27 mouse cellular contexts compared by ENCODE assay signal in the genomic region with DNA sequence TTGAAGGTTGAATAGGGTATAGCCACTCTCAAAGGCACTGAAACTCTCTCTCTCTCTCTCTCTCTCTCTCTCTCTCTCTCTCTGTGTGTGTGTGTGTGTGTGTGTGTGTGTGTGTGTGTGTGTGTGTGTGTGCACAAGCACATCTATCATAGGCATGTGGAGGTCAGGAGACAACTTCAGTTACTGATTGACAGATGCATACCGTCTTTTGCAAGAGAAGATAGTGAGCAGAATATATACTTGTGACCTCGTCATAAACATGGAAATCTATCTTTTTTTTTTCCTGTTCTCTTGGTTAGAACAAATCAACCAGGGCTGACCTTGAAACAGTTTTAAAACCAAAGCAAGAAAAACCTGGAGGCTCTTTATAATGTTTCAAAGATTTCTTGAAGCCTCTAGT. TPM values are rescaled to one million over a fixed set of nuclear protein-coding genes. Genes with fewer than 3 reads are reported as not detected.
A peak's percentile ranks its signal among the peaks of the same experiment; 100 is the strongest.
DNase-seq lines count a peak whose midpoint lies in the region; ATAC-seq and TF ChIP-seq lines count a peak whose summit lies in the region.
"Had no signal": no experiment of that assay in that cellular context is flagged by ENCODE, and none has a peak within 500 bp of the region (broad histone marks: within the 10 kb centered on the region; RNA-seq: fewer than 3 reads in every experiment).

No protein-coding gene starts in this region.

- no peak overlapping the region for H3K4me2 ChIP-seq in intestine, embryonic 15.5 days (replicated peaks)
- H3K4me2 ChIP-seq in intestine, embryonic 16.5 days (ENCODE audit: low read depth, low read length), result no peak overlapping the region
- H3K4me2 ChIP-seq in intestine, postnatal 0 days (replicated peaks; ENCODE audit: low read depth), result no peak overlapping the region
- no peak overlapping the region for H3K4me2 ChIP-seq in kidney, embryonic 14.5 days (replicated peaks; ENCODE audit: low read depth, low read length)

- H3K27me3 ChIP-seq in intestine, embryonic 15.5 days (replicated peaks), result no peaks in the 10 kb centered on the region
- H3K27me3 ChIP-seq in intestine, embryonic 16.5 days (replicated peaks; ENCODE audit: control insufficient read depth, insufficient read depth, low read length), result no peaks in the 10 kb centered on the region
- H3K27me3 ChIP-seq in intestine, postnatal 0 days (replicated peaks; ENCODE audit: control insufficient read depth, insufficient read depth, low read length), result no peaks in the 10 kb centered on the region
- no peaks in the 10 kb centered on the region for H3K27me3 ChIP-seq in kidney, embryonic 14.5 days (ENCODE audit: control insufficient read depth, insufficient read depth, low read length)
- H3K27me3 ChIP-seq: CH12.LX had no signal

- H3K9ac ChIP-seq in intestine, embryonic 15.5 days, result no peak overlapping the region
- no peak overlapping the region for H3K9ac ChIP-seq in intestine, embryonic 16.5 days (ENCODE audit: low read depth, low read length)
- no peak overlapping the region for H3K9ac ChIP-seq in intestine, postnatal 0 days (ENCODE audit: low read depth, low read length)
- H3K9ac ChIP-seq in kidney, embryonic 14.5 days (ENCODE audit: low read depth, low read length), result no peak overlapping the region

- no peaks in the 10 kb centered on the region for H3K9me3 ChIP-seq in intestine, embryonic 15.5 days
- no peaks in the 10 kb centered on the region for H3K9me3 ChIP-seq in intestine, embryonic 16.5 days (ENCODE audit: control insufficient read depth, low read length)
- no peaks in the 10 kb centered on the region for H3K9me3 ChIP-seq in intestine, postnatal 0 days (ENCODE audit: control insufficient read depth)
- H3K9me3 ChIP-seq in kidney, embryonic 14.5 days (ENCODE audit: control insufficient read depth, low read length), result no peaks in the 10 kb centered on the region

- intact Hi-C loops in heart, postnatal 10 days (cut with DNase I), result no loop called here

- H3K36me3 ChIP-seq in intestine, embryonic 15.5 days, result no peaks in the 10 kb centered on the region
- H3K36me3 ChIP-seq in intestine, embryonic 16.5 days (ENCODE audit: control insufficient read depth, insufficient read depth, low read length), result no peaks in the 10 kb centered on the region
- H3K36me3 ChIP-seq in intestine, postnatal 0 days (ENCODE audit: control insufficient read depth, insufficient read depth), result no peaks in the 10 kb centered on the region
- H3K36me3 ChIP-seq in kidney, embryonic 14.5 days (ENCODE audit: control insufficient read depth, insufficient read depth, low read length), result no peaks in the 10 kb centered on the region
- H3K36me3 ChIP-seq: G1E had no signal

- 55% methylated on average over 2 of the region's 2 CpGs for WGBS in intestine, embryonic 15.5 days
- WGBS in intestine, embryonic 16.5 days, result 39% methylated on average over 2 of the region's 2 CpGs
- WGBS in intestine, postnatal 0 days, result 34% methylated on average over 2 of the region's 2 CpGs
- WGBS in kidney, embryonic 14.5 days, result 79% methylated on average over 2 of the region's 2 CpGs

- H3K27ac ChIP-seq in intestine, embryonic 15.5 days, result no peak overlapping the region
- no peak overlapping the region for H3K27ac ChIP-seq in intestine, embryonic 16.5 days (ENCODE audit: low read length)
- H3K27ac ChIP-seq in intestine, postnatal 0 days (ENCODE audit: low read depth, low read length), result no peak overlapping the region
- no peak overlapping the region for H3K27ac ChIP-seq in kidney, embryonic 14.5 days (ENCODE audit: low read depth, low read length)

- no peak for DNase-seq in adrenal gland, adult 18-20 months (ENCODE audit: low spot score in 2 of 2)
- no peak for DNase-seq in heart, postnatal 10 days
- DNase-seq: adrenal gland, adult 2 months; adrenal gland, adult 8-10 months; adrenal gland, postnatal 10 days; adrenal gland, postnatal 14 days; adrenal gland, postnatal 25 days; adrenal gland, postnatal 36 days; B cell, adult 2 months; cerebellum, adult 11 months; cerebellum, adult 11-12 months; cerebellum, adult 18-20 months; cerebellum, adult 2 months had no signal

- no peak overlapping the region for H3K4me3 ChIP-seq in intestine, embryonic 15.5 days (replicated peaks)
- no peak overlapping the region for H3K4me3 ChIP-seq in intestine, embryonic 16.5 days (ENCODE audit: low read length)
- no peak overlapping the region for H3K4me3 ChIP-seq in intestine, postnatal 0 days (ENCODE audit: low read depth, low read length)
- no peak overlapping the region for H3K4me3 ChIP-seq in kidney, embryonic 14.5 days (ENCODE audit: low read length)

- peak; percentile 80 for ATAC-seq in intestine, embryonic 15.5 days
- peak; percentile 89 for ATAC-seq in intestine, embryonic 16.5 days
- peak; percentile 88 for ATAC-seq in intestine, postnatal 0 days
- ATAC-seq in kidney, embryonic 14.5 days (ENCODE audit: low FRiP score, low TSS enrichment), result no peak
- ATAC-seq: activated CD4-positive, CD25-positive, alpha-beta regulatory T cell, adult 4 months; CD4-positive, CD25-positive, alpha-beta regulatory T cell, adult 4 months; Patski had no signal

- no peaks in the 10 kb centered on the region for H3K4me1 ChIP-seq in intestine, embryonic 15.5 days (replicated peaks)
- 0 out of 2 replicates have a peak, but pooled peaks cover 2% of the 10 kb centered on the region for H3K4me1 ChIP-seq in intestine, embryonic 16.5 days (ENCODE audit: control insufficient read depth, insufficient read depth, low read length)
- no peaks in the 10 kb centered on the region for H3K4me1 ChIP-seq in intestine, postnatal 0 days (replicated peaks; ENCODE audit: control insufficient read depth, insufficient read depth, low read length)
- no peaks in the 10 kb centered on the region for H3K4me1 ChIP-seq in kidney, embryonic 14.5 days (ENCODE audit: control insufficient read depth, insufficient read depth, low read length)

- TF ChIP-seq CTCF in intestine, postnatal 0 days (IDR thresholded peaks at IDR 0.05; ENCODE audit: low read depth), result no peak

RNA-seq across cellular contexts. Expression of a gene that starts 6.3 kb away (rescaled TPM):
- polyA plus RNA-seq in intestine, embryonic 15.5 days (2015; fragmentation: Nextera tagmentation; extraction: Ambion mirVana), result 1.7 and 2.6 TPM in 2 replicates
- polyA plus RNA-seq in intestine, embryonic 16.5 days (2015; fragmentation: Nextera tagmentation; extraction: Ambion mirVana), result 3.2 and 5.4 TPM in 2 replicates
- polyA plus RNA-seq in intestine, postnatal 0 days (2015; fragmentation: Nextera tagmentation; extraction: Ambion mirVana), result 5.8 and 7.8 TPM in 2 replicates
- total RNA-seq in adrenal gland, adult 18-20 months (2021), result not detected
- polyA plus RNA-seq in kidney, embryonic 14.5 days (2014; fragmentation: Nextera tagmentation; extraction: Ambion mirVana), result not detected in 2 replicates
- 1 to 10 TPM in 1 of 2 experiments, not detected in 1; 2.3 TPM for total RNA-seq in heart, postnatal 10 days (2021)
- total RNA-seq: adrenal gland, adult 2 months; adrenal gland, adult 8-10 months; adrenal gland, postnatal 10 days; adrenal gland, postnatal 14 days; adrenal gland, postnatal 25 days; adrenal gland, postnatal 36 days; adrenal gland, postnatal 4 days; CH12.LX; ES-E14; G1E; MEL had no signal
- polyA plus RNA-seq: activated CD4-positive, CD25-positive, alpha-beta regulatory T cell, adult 4 months; adrenal gland, adult 2 months; brain, embryonic 14.5 days; C2C12; CD4-positive, CD25-positive, alpha-beta regulatory T cell, adult 4 months; G1E; Patski had no signal

RNA-seq across cellular contexts. Expression of a gene that starts 39.8 kb away (rescaled TPM):
- 27.9 and 65.0 TPM in 2 replicates for polyA plus RNA-seq in intestine, embryonic 15.5 days (2015; fragmentation: Nextera tagmentation; extraction: Ambion mirVana)
- polyA plus RNA-seq in intestine, embryonic 16.5 days (2015; fragmentation: Nextera tagmentation; extraction: Ambion mirVana), result 56.1 and 64.6 TPM in 2 replicates
- 229 and 280 TPM in 2 replicates for polyA plus RNA-seq in intestine, postnatal 0 days (2015; fragmentation: Nextera tagmentation; extraction: Ambion mirVana)
- total RNA-seq in adrenal gland, adult 18-20 months (2021), result not detected
- not detected in 2 replicates for polyA plus RNA-seq in kidney, embryonic 14.5 days (2014; fragmentation: Nextera tagmentation; extraction: Ambion mirVana)
- not detected for total RNA-seq in heart, postnatal 10 days (2021)
- total RNA-seq: adrenal gland, adult 2 months; adrenal gland, adult 8-10 months; adrenal gland, postnatal 10 days; adrenal gland, postnatal 14 days; adrenal gland, postnatal 25 days; adrenal gland, postnatal 36 days; CH12.LX; ES-E14; G1E; MEL had no signal
- polyA plus RNA-seq: brain, embryonic 14.5 days; C2C12; CD4-positive, CD25-positive, alpha-beta regulatory T cell, adult 4 months; cerebellum, adult 2 months; G1E; Patski had no signal

Comparison
In these comparisons a context has a peak if more than half of its experiments do, and no peak if none do; other contexts are left out.
1. RNA of a gene that starts 39.8 kb away (polyA plus RNA-seq): 229 to 280 TPM in intestine, postnatal 0 days, 56.1 to 64.6 TPM in intestine, embryonic 16.5 days and 27.9 to 65.0 TPM in intestine, embryonic 15.5 days; not detected in kidney, embryonic 14.5 days; every median in the first group is over 10 times any median in the second.